Mouse (Mus musculus) NIH3T3 (cell line): Measurements from ENCODE around the gene Mcrip1.
"Not testable (repeated sequence)": the region's sequence is repeated elsewhere in the genome, so short reads cannot be mapped to it uniquely, and the experiment has no call there.

ENCODE experiments used
- DNase-seq: peaks from one replicate; pipeline ENCODE4 v3.0.0-alpha.2; 2012; ENCODE audit warnings: low read depth

Mcrip1 gene

DNA sequence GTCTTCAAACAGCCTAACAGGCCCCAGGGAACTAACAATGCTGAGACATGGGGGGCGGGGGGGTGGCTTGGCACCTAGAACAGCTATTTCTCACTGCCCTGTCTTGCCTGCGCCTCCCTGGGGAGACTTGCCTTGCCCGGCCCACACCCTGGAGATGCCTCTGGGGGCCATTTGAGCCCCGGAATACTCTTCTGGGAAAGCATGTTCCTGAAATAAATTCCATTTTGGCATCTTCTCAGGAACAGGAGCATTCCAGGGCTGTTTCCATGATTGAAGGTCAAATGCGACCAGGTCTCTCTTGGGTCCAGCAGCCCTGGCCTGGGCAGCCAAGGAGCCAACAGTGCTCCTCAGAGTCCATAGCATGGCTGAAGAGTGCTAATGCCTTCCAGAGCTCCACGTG, 7.2 kb downstream of the Mcrip1 start:
- DNase-seq, result no peak

GRCm38 (mm10) chr11:120541907-120542306, 7.6 kb downstream of the Mcrip1 start:
- peak; percentile 53 for DNase-seq

- no peak for DNase-seq
Observed at GRCm38 (mm10) chr11:120539285-120540014, 10.1 kb downstream of the Mcrip1 start.

GRCm38 (mm10) chr11:120538955-120539284, 10.6 kb downstream of the Mcrip1 start:
- no peak for DNase-seq

DNA sequence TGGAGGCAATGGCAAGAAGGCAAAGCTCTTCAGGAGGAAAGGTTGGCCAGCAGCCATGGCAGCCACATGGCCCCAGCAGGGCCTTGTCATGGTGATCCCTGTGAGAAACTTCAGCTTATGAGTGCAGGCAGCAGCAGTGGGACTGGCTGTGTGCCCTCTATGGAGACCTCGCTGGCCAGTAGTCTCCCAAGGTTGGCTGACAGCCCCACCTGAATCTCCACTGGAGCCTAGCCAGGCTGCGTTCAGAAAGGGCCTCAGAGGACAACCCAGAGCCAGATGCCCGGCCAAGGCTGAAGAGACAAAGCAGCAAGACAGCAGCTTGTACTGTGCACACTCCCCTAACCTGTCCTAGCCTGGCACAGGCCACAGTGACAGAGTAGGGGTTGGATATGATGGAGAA, 11.0 kb downstream of the Mcrip1 start:
- peak; percentile 55 for DNase-seq

DNA sequence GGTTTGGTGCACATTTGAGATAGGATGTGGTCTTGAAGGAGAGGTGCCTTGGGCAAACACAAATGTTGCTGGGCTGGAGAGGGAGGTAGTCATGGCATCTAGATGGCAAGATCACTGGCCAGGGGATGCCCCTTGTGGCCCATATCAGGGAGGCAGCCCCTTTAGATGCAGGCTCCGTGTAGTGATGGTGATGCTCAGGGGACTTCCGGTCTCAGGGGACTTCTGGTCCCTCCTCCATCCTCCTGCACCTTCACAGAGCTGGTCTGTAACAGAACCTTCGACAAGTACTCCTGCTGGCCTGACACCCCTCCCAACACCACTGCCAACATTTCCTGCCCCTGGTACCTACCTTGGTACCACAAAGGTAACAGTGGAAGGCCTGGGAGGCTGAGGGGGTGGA, 13.7 kb downstream of the Mcrip1 start:
- DNase-seq, result no peak

GRCm38 (mm10) chr11:120535145-120535544, 14.4 kb downstream of the Mcrip1 start:
- no peak for DNase-seq

DNA sequence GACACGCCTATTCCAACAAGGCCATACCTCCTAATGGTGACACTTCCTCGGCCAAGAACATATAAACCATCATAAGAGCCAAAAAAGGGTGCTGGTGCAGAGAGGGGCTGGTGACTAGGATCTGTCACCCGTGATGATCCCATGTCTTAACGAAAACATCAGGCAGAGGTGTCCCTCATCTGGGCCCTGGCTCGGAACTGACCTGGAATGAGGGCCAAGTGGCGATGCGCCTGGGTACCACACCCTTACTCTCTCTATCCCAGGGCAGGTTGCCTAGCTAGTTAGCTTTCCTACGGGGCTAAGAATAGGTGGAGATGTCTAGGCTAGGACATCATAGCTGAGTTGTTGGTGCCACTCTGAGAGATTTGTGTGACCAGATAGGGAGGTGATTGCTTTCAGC, 15.4 kb downstream of the Mcrip1 start:
- DNase-seq, result no peak

DNA sequence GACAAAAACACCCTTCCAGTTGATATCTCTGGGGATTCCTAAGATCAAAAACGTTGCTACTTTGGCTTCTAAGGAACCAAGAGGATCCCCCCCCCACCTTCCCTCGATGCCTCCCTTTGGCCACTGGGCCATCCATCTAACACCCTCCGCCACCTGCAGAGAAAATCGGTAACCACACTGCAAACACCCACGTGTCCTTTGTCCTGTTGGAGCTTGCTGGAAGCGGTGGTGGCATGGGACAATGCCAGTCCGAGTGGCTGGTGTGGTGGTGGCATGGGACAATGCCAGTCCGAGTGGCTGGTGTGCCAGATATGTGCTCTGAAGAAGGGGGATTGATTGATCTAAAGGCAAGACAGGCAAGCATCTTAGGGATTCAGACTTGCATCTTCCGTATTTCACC, 17.9 kb downstream of the Mcrip1 start:
- no peak for DNase-seq

DNA sequence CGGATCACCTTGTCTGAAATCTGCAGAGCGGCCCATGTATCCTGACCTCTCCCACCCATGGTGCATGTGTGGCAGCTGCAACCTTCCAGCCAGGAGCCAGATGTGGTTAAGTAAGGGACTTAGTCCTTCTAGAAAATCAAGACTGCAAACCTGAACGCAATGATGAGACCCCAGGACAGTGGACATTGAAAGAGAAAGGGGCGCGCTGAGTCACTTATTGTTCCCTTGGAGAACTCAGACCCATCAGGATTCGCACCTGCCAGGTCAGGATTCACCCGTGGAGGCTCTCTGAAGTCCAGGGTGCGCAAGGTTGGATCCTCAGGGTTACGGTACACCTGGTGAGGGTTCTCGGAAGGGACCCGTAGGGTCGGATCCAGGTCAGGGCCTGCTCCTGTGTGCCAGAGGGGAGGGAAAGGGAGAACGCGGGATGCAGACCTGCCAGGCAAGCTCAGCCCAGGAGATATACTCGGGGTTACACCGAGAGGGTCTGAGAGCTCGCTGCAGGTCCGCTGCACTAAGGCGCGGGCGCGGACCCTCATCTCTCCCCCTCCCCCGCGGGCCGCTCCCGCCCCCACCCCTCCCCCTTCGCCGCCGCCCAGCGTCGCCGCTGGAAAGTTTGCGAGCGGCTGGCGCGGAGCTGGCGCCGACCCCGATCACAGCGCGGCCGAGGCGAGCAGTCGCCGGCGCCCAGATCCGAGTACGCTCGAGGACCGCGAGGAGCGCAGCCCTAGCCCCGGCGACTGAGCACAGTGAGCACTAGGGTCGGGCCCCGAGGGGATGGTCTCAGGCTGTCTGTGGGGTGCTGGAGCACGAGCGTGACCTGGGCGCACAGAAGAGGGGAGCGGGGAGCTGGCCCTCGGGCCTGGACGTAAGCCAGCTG, 19.2 kb downstream of the Mcrip1 start, which contains the start of gene Gcgr:
Gene Gcgr, plus strand, starts transcription at position 615 of the 880 bp plus-strand sequence.
- no peak for DNase-seq

- no peak for DNase-seq
Observed at GRCm38 (mm10) chr11:120528903-120529302, 20.6 kb downstream of the Mcrip1 start.

DNA sequence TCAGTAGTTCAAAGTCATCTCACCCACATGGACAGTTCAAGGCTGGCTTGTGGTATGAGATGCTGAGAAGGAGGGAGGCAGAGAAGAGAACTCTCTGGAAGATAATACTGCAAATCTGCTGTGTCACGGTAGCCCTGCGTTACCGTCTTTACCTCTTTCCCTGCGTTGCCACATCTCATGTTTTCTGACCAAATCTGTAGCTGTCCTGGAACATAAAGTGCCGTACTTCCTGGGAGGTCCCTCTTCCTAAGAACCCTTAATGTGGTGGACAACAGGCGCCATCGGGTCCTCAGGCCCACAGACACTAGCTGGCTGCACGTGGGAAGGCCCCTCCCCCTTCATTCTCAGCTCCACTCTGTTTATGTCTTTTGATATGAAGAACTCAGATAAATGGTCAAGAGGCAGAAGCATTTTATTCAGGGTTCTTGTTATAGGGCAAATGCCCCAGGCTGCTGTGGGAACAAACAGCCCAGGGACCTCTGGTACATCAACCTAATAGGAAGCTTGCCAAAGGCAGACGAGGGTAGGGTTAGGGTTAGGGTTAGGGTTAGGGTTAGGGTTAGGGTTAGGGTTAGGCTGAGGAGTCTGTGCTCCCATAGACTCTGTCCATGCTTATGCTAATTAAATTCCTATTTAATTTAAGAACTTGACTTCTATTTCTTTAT, 21.7 kb downstream of the Mcrip1 start:
- DNase-seq, result no peak

DNA sequence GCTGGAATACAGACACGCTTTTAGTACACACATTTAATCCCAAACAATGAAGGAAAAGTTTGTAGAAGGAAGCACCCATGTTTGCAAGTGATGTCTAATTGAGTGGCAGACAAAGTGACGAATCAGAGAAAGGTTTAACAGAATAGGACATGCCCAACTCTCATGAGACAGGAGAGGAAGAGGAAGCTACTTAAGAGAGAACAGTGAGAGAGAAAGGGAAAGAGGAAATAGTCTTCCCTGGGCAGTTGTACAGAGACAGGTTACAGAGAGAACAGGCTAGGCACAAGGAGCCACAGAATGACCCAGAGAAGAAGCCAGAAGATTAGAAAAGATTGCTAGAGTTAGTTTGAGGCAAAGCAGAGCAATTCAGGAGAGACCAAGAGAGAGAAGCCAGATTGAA, 23.6 kb downstream of the Mcrip1 start:
- peak; percentile 36 for DNase-seq

GRCm38 (mm10) chr11:120522581-120522980, 26.9 kb downstream of the Mcrip1 start:
- no peak for DNase-seq

DNA sequence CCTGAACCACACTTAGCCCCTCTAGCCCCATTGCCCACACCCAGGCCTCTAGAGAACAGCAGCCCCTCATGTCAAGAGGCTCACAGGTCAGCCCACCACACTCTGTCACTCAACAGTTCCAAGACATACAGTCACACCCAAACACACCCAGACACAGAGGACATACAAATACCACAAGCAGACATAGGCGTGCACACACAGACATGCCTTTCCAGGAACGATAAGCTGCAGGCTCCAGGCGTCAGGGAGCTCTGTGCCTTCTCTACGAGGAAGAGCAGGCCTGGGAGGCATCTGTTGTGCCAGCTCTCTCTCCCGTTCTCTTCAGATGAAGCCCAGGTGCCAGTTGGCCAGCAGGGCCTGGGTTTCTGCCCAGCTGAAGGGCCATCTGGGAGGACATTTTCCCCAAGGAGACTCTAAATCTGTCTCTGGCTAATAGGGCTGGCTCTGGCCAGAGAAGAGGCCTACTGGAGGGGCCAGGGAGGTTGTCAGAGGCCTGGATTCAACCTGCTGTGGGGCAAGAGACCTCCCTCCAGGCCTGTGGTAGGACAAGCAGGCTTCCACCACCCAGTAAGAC, 28.5 kb downstream of the Mcrip1 start:
- no peak for DNase-seq

DNA sequence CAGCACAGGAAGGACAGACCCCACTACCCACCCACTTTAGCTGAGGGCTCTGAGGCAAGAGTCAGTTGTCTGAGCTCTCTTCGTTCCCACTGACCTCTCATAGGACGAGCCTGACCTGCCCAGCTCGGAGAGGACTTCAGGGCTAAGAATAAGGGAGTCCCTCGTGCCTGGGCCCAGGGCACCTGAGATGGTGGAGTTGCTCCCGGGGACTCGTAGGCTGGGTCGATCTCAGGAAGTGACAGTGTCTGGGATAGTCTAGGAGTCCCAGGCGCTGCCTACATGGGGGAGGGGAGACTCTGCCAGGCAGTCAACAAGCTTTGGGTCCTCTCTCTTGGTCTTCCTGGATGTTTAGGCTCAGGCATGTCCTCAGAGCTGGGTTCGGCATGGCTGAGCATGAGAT, 29.0 kb downstream of the Mcrip1 start:
- no peak for DNase-seq

- peak; percentile 69 for DNase-seq
Observed at GRCm38 (mm10) chr11:120519738-120520137, 29.8 kb downstream of the Mcrip1 start.

- DNase-seq, result peak; percentile 37
Observed at GRCm38 (mm10) chr11:120518558-120518957, 31.0 kb downstream of the Mcrip1 start.

- peak; percentile 78 for DNase-seq
Observed at GRCm38 (mm10) chr11:120518027-120518426, 31.5 kb downstream of the Mcrip1 start.

- DNase-seq, result no peak
Observed at GRCm38 (mm10) chr11:120517147-120517546, 32.4 kb downstream of the Mcrip1 start.

DNA sequence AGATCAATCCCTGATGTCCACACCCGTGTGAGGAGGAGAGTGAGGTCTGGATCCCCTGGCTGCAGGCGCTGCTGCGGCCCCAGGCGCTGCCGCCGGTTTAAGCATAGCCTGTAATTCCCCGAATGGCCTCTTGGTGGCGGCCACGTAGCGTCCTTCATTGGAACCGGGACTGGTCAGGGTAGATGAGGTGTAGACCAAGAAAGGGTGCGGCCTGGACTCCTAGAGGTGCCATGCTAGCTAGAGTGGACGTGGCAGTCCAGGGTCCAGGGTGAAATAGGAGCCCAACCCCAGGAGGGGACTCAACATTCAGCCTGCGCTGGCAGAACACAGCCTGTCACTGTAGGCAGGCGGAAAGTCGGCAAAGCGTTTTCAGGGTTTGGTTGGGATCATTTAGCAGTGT, 33.9 kb downstream of the Mcrip1 start:
- DNase-seq, result peak; percentile 87

DNA sequence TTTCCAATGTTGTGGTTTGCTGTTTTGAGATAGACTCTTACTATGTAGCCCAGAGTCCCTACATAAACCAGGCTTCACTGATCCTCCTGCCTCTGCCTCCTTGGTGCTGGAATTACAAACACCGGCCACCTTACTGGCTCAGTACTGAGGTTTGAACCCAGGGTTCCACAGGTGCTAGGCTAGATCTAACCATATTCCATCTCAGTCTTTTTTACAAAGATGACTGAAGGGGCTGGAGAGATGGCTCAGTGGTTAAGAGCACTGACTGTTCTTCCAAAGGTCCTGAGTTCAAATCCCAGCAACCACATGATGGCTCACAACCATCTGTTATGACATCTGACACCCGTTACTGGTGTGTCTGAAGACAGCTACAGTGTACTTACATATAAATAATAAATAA, 35.3 kb downstream of the Mcrip1 start:
- DNase-seq, result not testable (repeated sequence)
